Mouse (Mus musculus) gastrocnemius, adult 2 months (tissue): ENCODE results near the gene Zmiz2. TPM values are rescaled to one million over a fixed set of nuclear protein-coding genes. Genes with fewer than 3 reads are reported as not detected.
A peak's percentile ranks its signal among the peaks of the same experiment; 100 is the strongest.
"Not testable (repeated sequence)": the region's sequence is repeated elsewhere in the genome, so short reads cannot be mapped to it uniquely, and the experiment has no call there.

Experiments used
- DNase-seq: peaks from one replicate; pipeline ENCODE4 v3.0.0; 2022
- H3K27ac ChIP-seq: fragments of 200-600 bp; 2 replicates; pipeline ENCODE4 v1.8.1; 2022; ENCODE audit warnings: mild to moderate bottlenecking
- H3K4me3 ChIP-seq: fragments of 200-600 bp; 2 replicates; pipeline ENCODE4 v1.8.1; 2022; ENCODE audit warnings: mild to moderate bottlenecking, moderate library complexity
- CTCF ChIP-seq: fragments of 200-600 bp; IDR thresholded peaks from 2 replicates; pipeline ENCODE4 v1.8.1; 2022; ENCODE audit warnings: antibody characterized with exemption, mild to moderate bottlenecking, moderate library complexity
- intact Hi-C: fragments of 180-260 bp; cut with DNase I; formaldehyde crosslinking; loops from one replicate; pipeline ENCODE4 v1.15.1; 2025
- total RNA-seq, 2 experiments: library from RNA; stranded (reverse); gene quantifications; 2 replicates each; pipeline ENCODE4 v1.2.3; 2021

Zmiz2 gene
- total RNA-seq, 2 experiments from 2014 or later: 45.4 to 52.0 TPM

GRCm38 (mm10) chr11:6416405-6417034 lies 27.6 kb downstream of the Zmiz2 start:
- peak; percentile 85 for DNase-seq
- Histone ChIP-seq H3K27ac (peak overlapping the region; percentile 98), H3K4me3 (peak overlapping the region; percentile 75)
- TF ChIP-seq CTCF: no peak
- intact Hi-C loops: no loop called here

- H3K4me3 ChIP-seq: peak overlapping the region; percentile 75
- intact Hi-C loops: no loop called here
- no peak for TF ChIP-seq CTCF
- DNase-seq: no peak
- peak overlapping the region; percentile 98 for H3K27ac ChIP-seq
Measured at GRCm38 (mm10) chr11:6417069-6417468, 28.2 kb downstream of the Zmiz2 start.

- intact Hi-C loops: no loop called here
- peak overlapping the region; percentile 98; the same call in 1 of the 2 replicates for H3K27ac ChIP-seq
- peak overlapping the region; percentile 75 for H3K4me3 ChIP-seq
Measured at GRCm38 (mm10) chr11:6417490-6417889, 28.6 kb downstream of the Zmiz2 start.

GRCm38 (mm10) chr11:6418751-6419150 lies 29.9 kb downstream of the Zmiz2 start:
- TF ChIP-seq CTCF: no peak
- intact Hi-C loops: no loop called here
- no peak for DNase-seq
- peak overlapping the region; percentile 2; the same call in 1 of the 2 replicates for H3K4me3 ChIP-seq
- no peak overlapping the region for H3K27ac ChIP-seq

More at GRCm38 (mm10) chr11:6417490-6417889, 28.6 kb downstream of the Zmiz2 start:
- no peak for DNase-seq
- TF ChIP-seq CTCF: no peak

GRCm38 (mm10) chr11:6419156-6419555 lies 30.3 kb downstream of the Zmiz2 start:
- H3K27ac ChIP-seq, DNase-seq, intact Hi-C loops, H3K4me3 ChIP-seq: not testable (repeated sequence)

GRCm38 (mm10) chr11:6420283-6420703 lies 31.4 kb downstream of the Zmiz2 start:
- Histone ChIP-seq H3K4me3 (no peak overlapping the region), H3K27ac (no peak overlapping the region)
- intact Hi-C loops: no loop called here
- no peak for TF ChIP-seq CTCF
- DNase-seq: no peak

GRCm38 (mm10) chr11:6420722-6421350 lies 32.0 kb downstream of the Zmiz2 start:
- DNase-seq: no peak
- H3K27ac ChIP-seq: no peak overlapping the region
- TF ChIP-seq CTCF: no peak
- no peak overlapping the region for H3K4me3 ChIP-seq
- intact Hi-C loops: no loop called here

- intact Hi-C loops: no loop called here
- TF ChIP-seq CTCF: no peak
- H3K4me3 ChIP-seq: no peak overlapping the region
- no peak for DNase-seq
- H3K27ac ChIP-seq: no peak overlapping the region
Measured at GRCm38 (mm10) chr11:6430186-6430585, 41.3 kb downstream of the Zmiz2 start.

GRCm38 (mm10) chr11:6436442-6436841 lies 47.6 kb downstream of the Zmiz2 start:
- intact Hi-C loops: no loop called here
- Histone ChIP-seq H3K27ac (no peak overlapping the region), H3K4me3 (no peak overlapping the region)
- TF ChIP-seq CTCF: peak; percentile 69
- peak; percentile 58 for DNase-seq

- no peak for DNase-seq
- no peak for TF ChIP-seq CTCF
Measured at GRCm38 (mm10) chr11:6437667-6438066, 48.8 kb downstream of the Zmiz2 start.

GRCm38 (mm10) chr11:6440171-6440570 lies 51.3 kb downstream of the Zmiz2 start:
- Histone ChIP-seq H3K4me3 (no peak overlapping the region), H3K27ac (no peak overlapping the region)
- intact Hi-C loops: no loop called here
- no peak for DNase-seq
- no peak for TF ChIP-seq CTCF

More at GRCm38 (mm10) chr11:6437667-6438066, 48.8 kb downstream of the Zmiz2 start:
- intact Hi-C loops: no loop called here
- H3K4me3 ChIP-seq: no peak overlapping the region
- no peak overlapping the region for H3K27ac ChIP-seq

- no peak for TF ChIP-seq CTCF
- Histone ChIP-seq H3K27ac (peak overlapping the region; percentile 49; the same call in 1 of the 2 replicates), H3K4me3 (no peak overlapping the region; the same call in 1 of the 2 replicates)
- DNase-seq: no peak
- intact Hi-C loops: no loop called here
Measured at GRCm38 (mm10) chr11:6442566-6442965, 53.7 kb downstream of the Zmiz2 start.

GRCm38 (mm10) chr11:6443102-6443501 lies 54.2 kb downstream of the Zmiz2 start:
- peak overlapping the region; percentile 87 for H3K4me3 ChIP-seq
- no peak for TF ChIP-seq CTCF
- H3K27ac ChIP-seq: peak overlapping the region; percentile 95
- intact Hi-C loops: no loop called here
- no peak for DNase-seq
